Mouse (Mus musculus) midbrain, embryonic 12.5 days (tissue): ENCODE data around the gene Olfr485. TPM values are rescaled to one million over a fixed set of nuclear protein-coding genes. Genes with fewer than 3 reads are reported as not detected.
"Not testable (repeated sequence)": the region's sequence is repeated elsewhere in the genome, so short reads cannot be mapped to it uniquely, and the experiment has no call there.

ENCODE experiments used
- ATAC-seq: fragments of 200-750 bp; cut with Nextera tagmentation; 2 replicates; pipeline ENCODE4 v1.8.0; 2017; ENCODE audit warnings: low read depth, moderate TSS enrichment, moderate library complexity; ENCODE audit not compliant: low FRiP score
- H3K27ac ChIP-seq: fragments of 300-500 bp; sonication (generic); replicated peaks from 2 replicates; pipeline ENCODE4 v1.5.1; 2016; ENCODE audit warnings: mild to moderate bottlenecking
- H3K27me3 ChIP-seq: fragments of 300-500 bp; sonication (generic); 2 replicates; pipeline ENCODE4 v1.6.1; 2016; ENCODE audit warnings: mild to moderate bottlenecking
- H3K36me3 ChIP-seq: fragments of 300-500 bp; sonication (generic); 2 replicates; pipeline ENCODE4 v1.6.1; 2016
- H3K4me1 ChIP-seq: fragments of 300-500 bp; sonication (generic); 2 replicates; pipeline ENCODE4 v1.6.1; 2016
- H3K4me2 ChIP-seq: fragments of 300-500 bp; sonication (generic); replicated peaks from 2 replicates; pipeline ENCODE4 v1.6.1; 2016; ENCODE audit warnings: mild to moderate bottlenecking, moderate library complexity
- H3K4me3 ChIP-seq: fragments of 300-500 bp; sonication (generic); 2 replicates; pipeline ENCODE4 v1.5.1; 2016; ENCODE audit warnings: mild to moderate bottlenecking
- H3K9ac ChIP-seq: fragments of 300-500 bp; sonication (generic); replicated peaks from 2 replicates; pipeline ENCODE4 v1.6.1; 2016; ENCODE audit warnings: mild to moderate bottlenecking, moderate library complexity
- H3K9me3 ChIP-seq: fragments of 300-500 bp; sonication (generic); 2 replicates; pipeline ENCODE4 v1.6.1; 2016; ENCODE audit warnings: mild to moderate bottlenecking
- WGBS: fragments of 180-500 bp; shearing (Covaris S2); methylation state at CpG from one replicate; pipeline ENCODE4 v1.1.7; 2016; 5-methylcytosine and 5-hydroxymethylcytosine counted together
- polyA plus RNA-seq: library from polyadenylated mRNA; unstranded; fragments of >200 nt; fragmentation: Nextera tagmentation; extraction: Ambion mirVana; gene quantifications from 2 replicates; pipeline ENCODE4 v1.2.1, GENCODE M21; 2016

Gene Olfr485
- polyA plus RNA-seq: 0.25 TPM in 1 of 2 replicates, not detected in the other

- Histone ChIP-seq H3K27me3 (no peaks in the 10 kb centered on the region), H3K4me3 (no peak within 1 kb of the TSS), H3K36me3 (no peaks in the 10 kb centered on the region), H3K27ac (no peak within 1 kb of the TSS), H3K4me2 (no peak within 1 kb of the TSS), H3K4me1 (no peaks in the 10 kb centered on the region), H3K9ac (no peak within 1 kb of the TSS), H3K9me3 (no peaks in the 10 kb centered on the region)
- ATAC-seq: no peak
These were observed at the start of gene Olfr485 for GRCm38 (mm10) chr7:108159771-108160170. TSS of gene Olfr485 (minus strand) at chr7:108159871.

DNA sequence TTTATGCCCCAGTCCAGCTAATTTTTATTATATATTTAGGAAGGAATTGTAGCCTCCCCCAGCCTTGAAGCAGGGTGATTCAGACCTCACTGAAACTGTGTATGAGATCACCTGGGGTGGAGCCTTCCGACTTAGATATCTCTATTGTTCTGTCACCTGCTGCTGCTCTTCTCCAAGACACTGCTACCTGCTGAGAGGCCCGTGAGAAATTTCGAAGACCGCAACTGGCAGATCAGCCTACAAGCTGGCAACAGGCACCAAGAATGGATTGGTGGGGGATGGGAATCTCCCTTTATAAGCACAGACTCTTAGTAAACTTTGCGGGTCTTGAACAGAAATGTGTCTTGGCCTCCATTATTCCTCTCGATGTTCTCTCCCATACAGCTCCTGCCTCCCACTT lies 37.3 kb upstream of the Olfr485 start:
- Histone ChIP-seq H3K9ac (no peak overlapping the region), H3K4me3 (no peak overlapping the region), H3K27ac (no peak overlapping the region), H3K36me3 (no peaks in the 10 kb centered on the region), H3K9me3 (no peaks in the 10 kb centered on the region), H3K4me1 (no peaks in the 10 kb centered on the region), H3K4me2 (no peak overlapping the region), H3K27me3 (no peaks in the 10 kb centered on the region)
- WGBS: 60% methylated on average over 6 of the region's 6 CpGs
- ATAC-seq: no peak

DNA sequence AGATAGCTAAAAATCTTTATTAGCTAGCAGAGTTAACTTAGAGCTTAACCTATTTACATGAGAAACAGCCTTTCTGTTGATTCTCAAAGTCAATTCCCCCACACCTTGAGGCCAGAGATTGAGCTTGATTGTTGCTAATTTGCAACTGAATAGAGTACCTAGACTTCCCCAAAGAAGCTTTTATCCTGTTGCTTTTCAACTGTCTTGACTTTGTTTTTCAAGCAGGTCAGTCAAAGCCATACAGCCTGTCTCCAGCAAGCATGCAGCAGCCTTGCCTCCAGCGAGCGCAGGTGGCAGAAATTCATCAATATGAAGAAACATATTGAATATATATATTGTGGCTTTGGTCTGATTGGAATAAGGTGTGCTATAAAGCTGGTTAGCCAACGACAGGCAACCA lies 36.7 kb upstream of the Olfr485 start:
- H3K36me3 ChIP-seq, H3K9me3 ChIP-seq, H3K27ac ChIP-seq, H3K4me2 ChIP-seq, H3K27me3 ChIP-seq, ATAC-seq, H3K9ac ChIP-seq, H3K4me3 ChIP-seq, H3K4me1 ChIP-seq: not testable (repeated sequence)
- WGBS: 53% methylated on average over 3 of the region's 3 CpGs

DNA sequence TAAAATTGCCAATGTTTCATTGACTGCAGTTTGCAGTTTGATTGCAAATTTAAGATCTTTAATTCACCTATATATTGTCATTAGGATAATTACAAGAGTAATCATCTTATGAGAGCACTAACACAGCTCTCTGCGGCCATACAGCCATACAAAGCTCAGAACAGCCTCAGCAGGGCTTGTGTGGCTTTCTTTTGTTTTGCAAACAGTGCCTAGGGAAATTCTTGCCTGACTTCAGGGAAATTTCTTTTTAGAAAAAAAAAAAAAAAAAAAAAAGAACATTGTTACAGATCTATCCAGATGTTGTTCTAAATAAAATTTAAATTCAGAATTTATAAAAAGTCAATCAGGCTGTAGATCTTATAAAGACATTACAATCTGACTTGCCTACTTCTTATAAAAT lies 33.0 kb upstream of the Olfr485 start:
- H3K27me3 ChIP-seq, H3K9ac ChIP-seq, H3K4me2 ChIP-seq, H3K4me3 ChIP-seq, H3K36me3 ChIP-seq, ATAC-seq, H3K9me3 ChIP-seq, H3K4me1 ChIP-seq, H3K27ac ChIP-seq: not testable (repeated sequence)
- WGBS: 52% methylated on average over 1 of the region's 1 CpGs

GRCm38 (mm10) chr7:108191196-108191595 lies 31.5 kb upstream of the Olfr485 start:
- not testable (repeated sequence) for H3K27ac ChIP-seq, H3K4me3 ChIP-seq, ATAC-seq, H3K36me3 ChIP-seq, H3K4me1 ChIP-seq, H3K27me3 ChIP-seq, H3K4me2 ChIP-seq, H3K9ac ChIP-seq, H3K9me3 ChIP-seq
- 35% methylated on average over 2 of the region's 2 CpGs for WGBS

DNA sequence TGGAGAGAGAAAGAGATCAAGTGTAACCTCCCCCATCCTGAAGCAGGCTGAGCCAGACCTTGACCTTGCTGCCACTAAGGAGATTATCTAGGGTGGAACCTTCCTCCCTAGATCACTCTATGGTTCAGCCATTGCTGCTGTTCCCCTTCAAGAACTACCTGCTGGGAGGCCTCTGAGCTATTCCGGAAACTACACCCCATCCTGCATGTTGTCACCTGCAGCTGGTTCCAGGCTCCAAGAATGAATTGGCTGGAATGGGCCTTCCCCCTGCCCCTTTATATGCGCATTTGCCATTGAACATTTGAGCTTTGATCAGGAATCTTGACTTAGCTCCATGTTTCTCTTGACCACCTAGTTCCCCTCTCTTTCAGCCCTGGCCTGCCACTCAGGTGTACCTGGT lies 25.6 kb upstream of the Olfr485 start:
- WGBS: 94% methylated on average over 2 of the region's 2 CpGs

GRCm38 (mm10) chr7:108184401-108184800 lies 24.7 kb upstream of the Olfr485 start:
- not testable (repeated sequence) for H3K9ac ChIP-seq, ATAC-seq, H3K27me3 ChIP-seq, H3K36me3 ChIP-seq, H3K4me2 ChIP-seq, H3K27ac ChIP-seq, H3K4me3 ChIP-seq, H3K9me3 ChIP-seq, H3K4me1 ChIP-seq
- WGBS: 77% methylated on average over 3 of the region's 3 CpGs

More for the DNA sequence above, 25.6 kb upstream of the Olfr485 start:
- H3K4me2 ChIP-seq, H3K9me3 ChIP-seq, H3K27ac ChIP-seq, H3K36me3 ChIP-seq, ATAC-seq, H3K4me1 ChIP-seq, H3K9ac ChIP-seq, H3K27me3 ChIP-seq, H3K4me3 ChIP-seq: not testable (repeated sequence)

- ATAC-seq, H3K9ac ChIP-seq, H3K27me3 ChIP-seq, H3K27ac ChIP-seq, H3K36me3 ChIP-seq, H3K4me1 ChIP-seq, H3K4me3 ChIP-seq, H3K4me2 ChIP-seq, H3K9me3 ChIP-seq: not testable (repeated sequence)
- 100% methylated on average over 1 of the region's 1 CpGs for WGBS
These were observed 13.0 kb upstream of the Olfr485 start, which contains the start of gene Olfr486 for GRCm38 (mm10) chr7:108172642-108173041. TSS of gene Olfr486 (minus strand) at chr7:108172742.

GRCm38 (mm10) chr7:108127349-108127748 lies 32.3 kb downstream of the Olfr485 start, which contains the start of gene Olfr484:
TSS of gene Olfr484 (minus strand) at chr7:108127449.
- no peak within 1 kb of the TSS for H3K27ac ChIP-seq
- no peak within 1 kb of the TSS for H3K4me3 ChIP-seq
- H3K36me3 ChIP-seq: no peaks in the 10 kb centered on the region
- ATAC-seq: no peak
- H3K4me1 ChIP-seq: no peaks in the 10 kb centered on the region
- no peak within 1 kb of the TSS for H3K9ac ChIP-seq
- H3K27me3 ChIP-seq: no peaks in the 10 kb centered on the region
- H3K4me2 ChIP-seq: no peak within 1 kb of the TSS
- H3K9me3 ChIP-seq: no peaks in the 10 kb centered on the region

DNA sequence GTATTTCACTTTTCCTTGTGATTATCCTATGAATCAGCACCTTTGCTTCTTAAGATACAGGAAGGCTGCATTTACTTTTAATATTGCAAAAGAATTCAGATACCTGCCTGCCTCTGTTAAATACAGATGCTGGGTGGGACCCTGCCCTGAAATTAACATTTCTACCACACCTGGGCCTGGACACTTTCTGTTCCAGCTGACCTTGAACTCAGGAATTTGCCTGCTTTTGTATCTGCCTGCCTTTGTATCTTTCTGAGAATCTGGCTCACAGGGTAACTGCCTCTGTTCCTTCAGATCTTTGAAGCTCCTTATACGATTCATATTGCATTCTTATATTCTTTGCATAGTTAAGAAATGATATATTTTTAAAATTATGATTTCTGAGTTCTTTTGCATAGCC lies 38.3 kb downstream of the Olfr485 start:
- H3K27ac ChIP-seq: no peak overlapping the region
- 80% methylated on average over 1 of the region's 1 CpGs for WGBS
- H3K4me1 ChIP-seq: no peaks in the 10 kb centered on the region
- ATAC-seq: no peak
- no peaks in the 10 kb centered on the region for H3K27me3 ChIP-seq
- no peaks in the 10 kb centered on the region for H3K9me3 ChIP-seq
- H3K9ac ChIP-seq: no peak overlapping the region
- no peak overlapping the region for H3K4me3 ChIP-seq
- no peaks in the 10 kb centered on the region for H3K36me3 ChIP-seq
- no peak overlapping the region for H3K4me2 ChIP-seq

DNA sequence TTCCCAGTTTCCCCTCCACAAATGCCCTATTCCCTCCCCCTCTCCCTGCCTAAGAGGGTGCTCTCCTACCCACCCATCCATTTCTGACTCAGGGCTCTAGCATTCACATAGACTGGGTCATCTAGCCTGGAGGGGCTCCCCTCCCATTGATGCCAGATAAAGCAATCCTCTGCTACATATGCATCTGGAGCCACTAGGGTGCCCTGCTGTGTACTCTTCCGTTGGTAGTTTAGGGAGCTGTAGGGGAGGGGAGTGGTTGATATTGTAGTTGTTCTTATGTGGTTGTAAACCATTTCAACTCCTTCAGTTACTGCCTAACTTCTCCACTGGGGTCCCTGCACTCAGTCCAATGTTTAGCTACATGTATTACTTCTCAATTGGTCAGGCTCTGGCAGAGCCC lies 39.0 kb downstream of the Olfr485 start:
- 21% methylated on average over 1 of the region's 1 CpGs for WGBS
- H3K4me1 ChIP-seq: no peaks in the 10 kb centered on the region
- no peaks in the 10 kb centered on the region for H3K27me3 ChIP-seq
- H3K9ac ChIP-seq: no peak overlapping the region
- no peaks in the 10 kb centered on the region for H3K9me3 ChIP-seq
- no peak overlapping the region for H3K4me3 ChIP-seq
- no peak overlapping the region for H3K27ac ChIP-seq
- no peak for ATAC-seq
- no peaks in the 10 kb centered on the region for H3K36me3 ChIP-seq
- no peak overlapping the region for H3K4me2 ChIP-seq
